Mouse (Mus musculus) T-helper 17 cell (primary cell): ENCODE measurements around the gene Gpr153.

Experiments
- in situ Hi-C, 2 experiments: fragments of 300-600 bp; cut with MboI, MseI; formaldehyde crosslinking; loops; 1 replicate in 1 of 2; 2 replicates in 1 of 2; pipeline ENCODE4 v1.15.1; 2025; ENCODE audit warnings: high pct_unique_total_duplicates in 2 of 2

The Gpr153 gene

GRCm38 (mm10) chr4:152304685-152305084 is 30.7 kb downstream of the Gpr153 start:
- in situ Hi-C loops, result no loop called here

GRCm38 (mm10) chr4:152305991-152306390 is 32.0 kb downstream of the Gpr153 start:
- in situ Hi-C loops, result no loop called here

GRCm38 (mm10) chr4:152307542-152307941 is 33.5 kb downstream of the Gpr153 start:
- in situ Hi-C loops, result no loop called here

- in situ Hi-C loops, result loop anchor here in 1 of 2 experiments (10.0 kb wide), 1 partner anchor 1653 kb away; no protein-coding TSS in a partner anchor
These were observed 38.2 kb downstream of the Gpr153 start for GRCm38 (mm10) chr4:152312186-152312585.

GRCm38 (mm10) chr4:152313211-152313632 is 39.2 kb downstream of the Gpr153 start:
- in situ Hi-C loops, result loop anchor here in 1 of 2 experiments (10.0 kb wide), 1 partner anchor 1652 kb away; no protein-coding TSS in a partner anchor

GRCm38 (mm10) chr4:152313934-152314333 is 39.9 kb downstream of the Gpr153 start:
- in situ Hi-C loops, result loop anchor here in 1 of 2 experiments (10.0 kb wide), 1 partner anchor 1651 kb away; no protein-coding TSS in a partner anchor

GRCm38 (mm10) chr4:152315498-152316213 is 41.6 kb downstream of the Gpr153 start:
- in situ Hi-C loops, result loop anchor here in 1 of 2 experiments (10.0 kb wide), 1 partner anchor 1649 kb away; no protein-coding TSS in a partner anchor

- in situ Hi-C loops, result loop anchor here in 1 of 2 experiments (10.0 kb wide), 1 partner anchor 1647 kb away; no protein-coding TSS in a partner anchor
These were observed 43.6 kb downstream of the Gpr153 start for GRCm38 (mm10) chr4:152317631-152318033.

GRCm38 (mm10) chr4:152318517-152319234 is 44.6 kb downstream of the Gpr153 start, which contains the start of gene Rnf207:
TSS of gene Rnf207 (minus strand) at chr4:152318993.
- in situ Hi-C loops, result loop anchor here in 1 of 2 experiments (10.0 kb wide), 1 partner anchor 1646 kb away; no protein-coding TSS in a partner anchor

- in situ Hi-C loops, result no loop called here
These were observed 47.4 kb downstream of the Gpr153 start for GRCm38 (mm10) chr4:152321464-152321863.

- in situ Hi-C loops, result no loop called here
These were observed 50.9 kb downstream of the Gpr153 start for GRCm38 (mm10) chr4:152324641-152325562.

- in situ Hi-C loops, result no loop called here
These were observed 51.8 kb downstream of the Gpr153 start, which contains the start of gene Rpl22 for GRCm38 (mm10) chr4:152325574-152326411. TSS of gene Rpl22 (plus strand) at chr4:152325742.

- in situ Hi-C loops, result no loop called here
These were observed 52.5 kb downstream of the Gpr153 start for GRCm38 (mm10) chr4:152326543-152326942.

GRCm38 (mm10) chr4:152328691-152329090 is 54.7 kb downstream of the Gpr153 start:
- in situ Hi-C loops, result no loop called here

GRCm38 (mm10) chr4:152332952-152333351 is 58.9 kb downstream of the Gpr153 start:
- in situ Hi-C loops, result loop anchor here in 1 of 2 experiments (5.0 kb wide), 1 partner anchor 99 kb away; no protein-coding TSS in a partner anchor

- in situ Hi-C loops, result loop anchor here in 1 of 2 experiments (5.0 kb wide), 1 partner anchor 99 kb away; no protein-coding TSS in a partner anchor
These were observed 59.6 kb downstream of the Gpr153 start for GRCm38 (mm10) chr4:152333587-152333986.
